Mouse (Mus musculus): ENCODE measurements around the gene Cmc2.

DNA sequence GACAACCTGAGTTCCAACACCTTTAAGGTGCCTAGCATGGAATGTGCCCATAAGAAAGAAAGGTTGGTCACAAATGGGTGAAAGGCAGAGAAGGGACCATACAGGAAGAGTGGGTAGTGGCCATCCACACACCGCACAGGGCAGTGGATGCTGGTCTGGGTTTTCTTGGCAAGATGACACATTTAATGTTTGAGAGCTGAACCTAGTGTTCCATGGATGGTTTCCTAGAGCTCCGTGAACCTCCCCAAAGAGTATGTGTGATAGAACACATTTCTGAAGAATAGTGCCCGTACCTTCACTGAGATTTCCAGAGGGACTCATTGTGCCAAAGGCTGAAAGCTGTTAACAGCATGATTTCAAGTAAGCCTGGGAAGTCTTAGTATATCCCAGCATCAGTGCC lies 56.7 kb downstream of the Cmc2 start:
- TF ChIP-seq CEBPB (IDR thresholded peaks at IDR 0.05; ENCODE audit: low read depth) (no peak), CTCF (IDR thresholded peaks at IDR 0.05; ENCODE audit: control insufficient read depth, insufficient read depth, insufficient read length) (no peak), USF1 (IDR thresholded peaks at IDR 0.05; ENCODE audit: low read depth) (no peak), MAX (IDR thresholded peaks at IDR 0.05) (no peak), MYOD1 (IDR thresholded peaks at IDR 0.05; ENCODE audit: control insufficient read depth, insufficient read length, low read depth) (no peak)
